Mouse (Mus musculus) cortical plate, adult 2 months (tissue): ENCODE data around the gene Fbxl14.

ENCODE experiments used
- CTCF ChIP-seq: fragments of 200-500 bp; IDR thresholded peaks from 2 replicates; pipeline ENCODE4 v1.5.1; 2011; ENCODE audit warnings: mild to moderate bottlenecking, control low read depth, low read length; ENCODE audit not compliant: insufficient read depth; ENCODE audit errors: extremely low read depth
- POLR2A ChIP-seq: fragments of 200-500 bp; IDR thresholded peaks from 2 replicates; pipeline ENCODE4 v1.6.1; 2011; ENCODE audit warnings: mild to moderate bottlenecking, low read length, control low read depth; ENCODE audit not compliant: insufficient read depth; ENCODE audit errors: extremely low read depth

- TF ChIP-seq CTCF (no peak), POLR2A (no peak)
Observed at GRCm38 (mm10) chr6:119509437-119510037, 30.1 kb downstream of the Fbxl14 start.
